Mouse (Mus musculus) neural tube, embryonic 15.5 days (tissue): Measurements from ENCODE around the gene Fgd3. TPM values are rescaled to one million over a fixed set of nuclear protein-coding genes. Genes with fewer than 3 reads are reported as not detected.

Experiments used
- ATAC-seq: fragments of 200-750 bp; cut with Nextera tagmentation; 2 replicates; pipeline ENCODE4 v1.8.0; 2017; ENCODE audit warnings: mild to moderate bottlenecking, moderate TSS enrichment, moderate library complexity; ENCODE audit not compliant: low FRiP score
- H3K27ac ChIP-seq: fragments of 300-500 bp; sonication (generic); replicated peaks from 2 replicates; pipeline ENCODE4 v1.5.1; 2015; ENCODE audit warnings: mild to moderate bottlenecking, inconsistent platforms
- H3K27me3 ChIP-seq: fragments of 300-500 bp; sonication (generic); replicated peaks from 2 replicates; pipeline ENCODE4 v1.6.1; 2015; ENCODE audit warnings: inconsistent platforms
- H3K36me3 ChIP-seq: fragments of 300-500 bp; sonication (generic); 2 replicates; pipeline ENCODE4 v1.6.1; 2015; ENCODE audit warnings: inconsistent platforms
- H3K4me1 ChIP-seq: fragments of 300-500 bp; sonication (generic); 2 replicates; pipeline ENCODE4 v1.6.1; 2015; ENCODE audit warnings: inconsistent platforms
- H3K4me2 ChIP-seq: fragments of 300-500 bp; sonication (generic); 2 replicates; pipeline ENCODE4 v1.6.1; 2015; ENCODE audit warnings: inconsistent platforms, mild to moderate bottlenecking, moderate library complexity
- H3K4me3 ChIP-seq: fragments of 300-500 bp; sonication (generic); replicated peaks from 2 replicates; pipeline ENCODE4 v1.5.1; 2015; ENCODE audit warnings: mild to moderate bottlenecking, inconsistent platforms
- H3K9ac ChIP-seq: fragments of 300-500 bp; sonication (generic); replicated peaks from 2 replicates; pipeline ENCODE4 v1.6.1; 2015; ENCODE audit warnings: mild to moderate bottlenecking, inconsistent platforms
- H3K9me3 ChIP-seq: fragments of 300-500 bp; sonication (generic); replicated peaks from 2 replicates; pipeline ENCODE4 v1.6.1; 2016; ENCODE audit warnings: inconsistent platforms
- WGBS: fragments of 180-500 bp; shearing (Covaris S2); methylation state at CpG from one replicate; pipeline ENCODE4 v1.1.7; 2015; ENCODE audit warnings: mixed read lengths; 5-methylcytosine and 5-hydroxymethylcytosine counted together
- polyA plus RNA-seq: library from polyadenylated mRNA; unstranded; fragments of >200 nt; fragmentation: Nextera tagmentation; extraction: Ambion mirVana; gene quantifications from 2 replicates; pipeline ENCODE4 v1.2.1, GENCODE M21; 2015

Fgd3 gene
- polyA plus RNA-seq, 1 experiment from 2014 or later = 2.2 TPM

DNA sequence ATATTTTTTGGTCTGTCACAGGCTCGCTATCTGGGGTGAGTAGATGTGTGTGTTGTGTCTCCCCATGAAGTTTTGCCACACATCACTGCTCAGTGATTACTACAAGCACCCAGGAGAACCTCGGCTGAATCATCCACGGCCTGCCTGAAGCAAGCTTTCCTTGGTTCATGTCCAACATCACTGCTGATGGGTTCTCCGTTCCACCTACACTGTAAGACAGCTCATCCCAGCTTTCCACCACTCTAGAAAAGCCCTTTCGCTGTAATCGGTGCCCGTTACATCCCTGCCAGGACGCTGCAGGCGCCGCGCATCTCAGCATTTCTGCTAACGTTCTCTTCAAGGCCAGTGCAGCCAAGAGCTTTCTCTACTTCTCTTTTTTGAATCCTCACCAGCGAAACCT, 67.4 kb downstream of the Fgd3 start:
- peaks cover 12% of the 10 kb centered on the region for H3K27me3 ChIP-seq
- ATAC-seq = no peak
- 86% methylated on average over 13 of the region's 13 CpGs for WGBS
- no peak overlapping the region for H3K4me2 ChIP-seq
- H3K9me3 ChIP-seq = no peaks in the 10 kb centered on the region
- peaks cover 7% of the 10 kb centered on the region for H3K4me1 ChIP-seq
- no peaks in the 10 kb centered on the region for H3K36me3 ChIP-seq
- no peak overlapping the region for H3K4me3 ChIP-seq
- H3K9ac ChIP-seq = no peak overlapping the region
- H3K27ac ChIP-seq = no peak overlapping the region

GRCm38 (mm10) chr13:49252113-49252512, 68.0 kb downstream of the Fgd3 start:
- Histone ChIP-seq H3K36me3 (no peaks in the 10 kb centered on the region), H3K4me2 (no peak overlapping the region), H3K9ac (no peak overlapping the region), H3K27me3 (peaks cover 19% of the 10 kb centered on the region), H3K4me3 (no peak overlapping the region), H3K4me1 (peaks cover 12% of the 10 kb centered on the region), H3K9me3 (no peaks in the 10 kb centered on the region), H3K27ac (no peak overlapping the region)
- 75% methylated on average over 2 of the region's 2 CpGs for WGBS
- ATAC-seq = no peak

GRCm38 (mm10) chr13:49250716-49251517, 69.2 kb downstream of the Fgd3 start:
- Histone ChIP-seq H3K36me3 (no peaks in the 10 kb centered on the region), H3K4me3 (no peak overlapping the region), H3K27ac (no peak overlapping the region), H3K27me3 (peaks cover 31% of the 10 kb centered on the region), H3K9me3 (no peaks in the 10 kb centered on the region), H3K9ac (no peak overlapping the region), H3K4me2 (no peak overlapping the region), H3K4me1 (peaks cover 12% of the 10 kb centered on the region)
- 41% methylated on average over 4 of the region's 4 CpGs for WGBS
- ATAC-seq = no peak

- 77% methylated on average over 2 of the region's 2 CpGs for whole genome bisulfite sequencing
- Histone ChIP-seq H3K36me3 (no peaks in the 10 kb centered on the region), H3K9me3 (no peaks in the 10 kb centered on the region), H3K27ac (no peak overlapping the region), H3K4me1 (peaks cover 12% of the 10 kb centered on the region), H3K4me2 (no peak overlapping the region), H3K4me3 (no peak overlapping the region), H3K9ac (no peak overlapping the region), H3K27me3 (peaks cover 33% of the 10 kb centered on the region)
- ATAC-seq = no peak
These were observed 70.5 kb downstream of the Fgd3 start for GRCm38 (mm10) chr13:49249634-49250033.

GRCm38 (mm10) chr13:49248923-49249322, 71.2 kb downstream of the Fgd3 start:
- WGBS = 60% methylated on average over 3 of the region's 3 CpGs
- peaks cover 12% of the 10 kb centered on the region for H3K4me1 ChIP-seq

DNA sequence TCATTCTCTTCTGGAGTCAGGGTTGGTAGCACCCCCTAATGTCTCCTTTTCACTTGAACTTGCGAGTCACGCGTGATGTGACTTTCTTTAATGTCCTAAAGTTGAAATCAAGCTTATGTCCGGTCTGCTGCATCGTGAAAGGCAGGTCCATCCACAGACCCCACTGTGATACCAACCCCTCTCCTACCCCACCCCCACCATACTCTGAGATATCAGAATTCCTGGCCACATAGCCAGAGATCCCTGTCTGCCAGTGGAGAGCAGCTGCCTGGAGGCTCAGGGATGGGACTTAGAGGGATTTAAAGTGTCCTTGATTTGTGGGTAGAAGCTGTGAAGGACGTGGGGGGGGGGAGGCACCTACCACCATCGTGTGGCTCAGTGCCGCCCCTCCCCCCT, 71.6 kb downstream of the Fgd3 start, which contains the start of gene Susd3:
TSS of gene Susd3 (minus strand) at position 240 of the 396 bp plus-strand sequence.
- no peak within 1 kb of the TSS for H3K27ac ChIP-seq
- H3K9ac ChIP-seq = no peak within 1 kb of the TSS
- no peaks in the 10 kb centered on the region for H3K36me3 ChIP-seq
- 0 out of 2 replicates have a peak, but pooled peaks have one; percentile 13 for ATAC-seq
- H3K4me1 ChIP-seq = peaks cover 12% of the 10 kb centered on the region
- H3K4me3 ChIP-seq = peak within 1 kb of the TSS; percentile 38
- peak within 1 kb of the TSS; percentile 64 for H3K4me2 ChIP-seq
- peaks cover 33% of the 10 kb centered on the region for H3K27me3 ChIP-seq
- H3K9me3 ChIP-seq = no peaks in the 10 kb centered on the region
- WGBS = 12% methylated on average over 7 of the region's 8 CpGs

More at GRCm38 (mm10) chr13:49248923-49249322, 71.2 kb downstream of the Fgd3 start:
- Histone ChIP-seq H3K27ac (no peak overlapping the region), H3K4me2 (no peak overlapping the region), H3K36me3 (no peaks in the 10 kb centered on the region), H3K9me3 (no peaks in the 10 kb centered on the region), H3K27me3 (peaks cover 33% of the 10 kb centered on the region), H3K9ac (no peak overlapping the region), H3K4me3 (no peak overlapping the region)
- no peak for ATAC-seq

- Histone ChIP-seq H3K4me3 (peak overlapping the region; percentile 38), H3K36me3 (no peaks in the 10 kb centered on the region), H3K27me3 (peaks cover 33% of the 10 kb centered on the region), H3K9me3 (no peaks in the 10 kb centered on the region), H3K4me1 (peaks cover 12% of the 10 kb centered on the region), H3K27ac (no peak overlapping the region), H3K9ac (no peak overlapping the region), H3K4me2 (peak overlapping the region; percentile 64)
- ATAC-seq = peak; percentile 58
- WGBS = 1% methylated on average over 57 of the region's 58 CpGs
These were observed 72.2 kb downstream of the Fgd3 start for GRCm38 (mm10) chr13:49247740-49248466.

DNA sequence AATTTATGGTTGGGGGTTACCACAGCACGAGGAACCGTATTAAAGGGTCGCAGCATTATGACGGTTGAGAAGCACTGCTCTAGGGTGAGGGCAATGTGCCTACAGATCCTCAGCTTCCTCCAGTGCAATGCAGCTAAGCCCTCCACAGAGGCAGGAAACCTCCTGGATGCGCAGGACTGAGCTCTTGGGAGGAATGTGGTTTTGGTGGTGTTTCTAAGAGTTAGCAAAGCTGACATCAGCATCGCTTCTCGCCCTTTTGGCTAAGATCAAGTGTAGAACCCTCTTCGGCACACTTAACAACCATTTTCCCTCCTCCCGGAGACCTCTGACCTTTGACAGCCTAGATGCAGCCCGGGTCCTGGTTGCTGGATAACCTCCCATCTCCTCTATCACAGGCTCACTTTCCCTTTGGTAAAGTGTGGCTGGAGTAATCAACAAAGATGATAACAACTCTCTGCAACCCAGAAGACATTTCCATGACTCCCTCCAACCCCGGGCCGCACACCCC, 72.8 kb downstream of the Fgd3 start:
- Histone ChIP-seq H3K4me3 (peak overlapping the region; percentile 38), H3K27ac (no peak overlapping the region), H3K27me3 (peaks cover 33% of the 10 kb centered on the region), H3K36me3 (no peaks in the 10 kb centered on the region), H3K4me2 (peak overlapping the region; percentile 64), H3K4me1 (peaks cover 12% of the 10 kb centered on the region), H3K9me3 (no peaks in the 10 kb centered on the region), H3K9ac (no peak overlapping the region)
- 35% methylated on average over 12 of the region's 12 CpGs for WGBS
- ATAC-seq = no peak

- peaks cover 12% of the 10 kb centered on the region for H3K4me1 ChIP-seq
- no peak overlapping the region for H3K4me2 ChIP-seq
- H3K36me3 ChIP-seq = no peaks in the 10 kb centered on the region
- H3K4me3 ChIP-seq = no peak overlapping the region
- ATAC-seq = no peak
- H3K27me3 ChIP-seq = peaks cover 33% of the 10 kb centered on the region
- H3K9me3 ChIP-seq = no peaks in the 10 kb centered on the region
- no peak overlapping the region for H3K9ac ChIP-seq
- WGBS = 64% methylated on average over 2 of the region's 2 CpGs
- no peak overlapping the region for H3K27ac ChIP-seq
These were observed 73.5 kb downstream of the Fgd3 start for GRCm38 (mm10) chr13:49246626-49247025.

GRCm38 (mm10) chr13:49246011-49246410, 74.1 kb downstream of the Fgd3 start:
- H3K9ac ChIP-seq = no peak overlapping the region
- H3K36me3 ChIP-seq = no peaks in the 10 kb centered on the region
- H3K27ac ChIP-seq = no peak overlapping the region
- 75% methylated on average over 3 of the region's 3 CpGs for WGBS
- no peaks in the 10 kb centered on the region for H3K9me3 ChIP-seq
- no peak overlapping the region for H3K4me2 ChIP-seq
- H3K27me3 ChIP-seq = peaks cover 33% of the 10 kb centered on the region
- peaks cover 12% of the 10 kb centered on the region for H3K4me1 ChIP-seq
- H3K4me3 ChIP-seq = no peak overlapping the region
- ATAC-seq = no peak

DNA sequence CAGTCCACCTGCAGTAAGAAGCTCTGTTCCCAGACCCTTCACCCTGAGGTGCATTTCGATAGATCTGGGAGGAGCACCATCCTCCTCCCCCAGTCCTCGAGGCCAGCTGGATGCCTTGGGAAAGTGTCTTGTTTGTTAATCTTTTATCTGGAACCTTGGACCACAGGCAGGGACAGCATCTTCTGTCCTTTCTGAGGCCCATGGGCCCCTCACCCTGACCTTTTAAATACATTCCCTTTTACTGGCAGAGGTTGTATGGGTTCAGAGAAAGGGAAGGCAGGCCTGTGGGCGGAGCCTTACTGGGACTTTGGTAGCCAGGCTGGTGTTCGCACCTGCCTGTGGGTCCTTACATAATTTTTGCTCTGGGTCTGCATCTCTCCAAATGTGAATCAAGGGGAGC, 74.9 kb downstream of the Fgd3 start:
- H3K4me3 ChIP-seq = no peak overlapping the region
- peaks cover 12% of the 10 kb centered on the region for H3K4me1 ChIP-seq
- no peaks in the 10 kb centered on the region for H3K36me3 ChIP-seq
- H3K27me3 ChIP-seq = peaks cover 29% of the 10 kb centered on the region
- no peak overlapping the region for H3K9ac ChIP-seq
- 57% methylated on average over 4 of the region's 4 CpGs for WGBS
- H3K4me2 ChIP-seq = no peak overlapping the region
- ATAC-seq = no peak
- H3K9me3 ChIP-seq = no peaks in the 10 kb centered on the region
- no peak overlapping the region for H3K27ac ChIP-seq

DNA sequence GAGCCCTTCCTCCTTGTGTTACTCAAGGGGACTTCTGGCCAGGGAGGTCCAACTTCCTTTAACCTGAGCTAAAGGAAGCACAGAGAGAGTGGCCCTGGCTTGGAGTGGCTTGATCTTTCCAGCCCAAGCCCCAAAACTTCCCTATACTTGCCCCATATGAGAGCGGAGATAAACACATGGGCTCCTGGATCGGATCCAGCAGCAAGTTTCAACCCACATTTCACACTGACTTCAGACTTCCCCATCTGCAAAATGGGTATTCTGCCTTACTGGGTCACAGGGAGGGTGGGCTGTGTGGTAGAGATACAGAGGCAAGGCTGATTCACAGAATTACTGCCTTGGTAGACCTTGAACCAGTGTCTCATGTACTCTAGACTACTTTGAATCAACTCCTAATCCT, 76.6 kb downstream of the Fgd3 start:
- no peak for ATAC-seq
- Histone ChIP-seq H3K36me3 (no peaks in the 10 kb centered on the region), H3K27me3 (peaks cover 28% of the 10 kb centered on the region), H3K9ac (no peak overlapping the region), H3K4me3 (no peak overlapping the region), H3K27ac (no peak overlapping the region), H3K4me2 (no peak overlapping the region), H3K9me3 (no peaks in the 10 kb centered on the region), H3K4me1 (peaks cover 12% of the 10 kb centered on the region)
- WGBS = 98% methylated on average over 2 of the region's 2 CpGs
